ENCODE assay signal across 9 mouse cellular contexts in the genomic region with DNA sequence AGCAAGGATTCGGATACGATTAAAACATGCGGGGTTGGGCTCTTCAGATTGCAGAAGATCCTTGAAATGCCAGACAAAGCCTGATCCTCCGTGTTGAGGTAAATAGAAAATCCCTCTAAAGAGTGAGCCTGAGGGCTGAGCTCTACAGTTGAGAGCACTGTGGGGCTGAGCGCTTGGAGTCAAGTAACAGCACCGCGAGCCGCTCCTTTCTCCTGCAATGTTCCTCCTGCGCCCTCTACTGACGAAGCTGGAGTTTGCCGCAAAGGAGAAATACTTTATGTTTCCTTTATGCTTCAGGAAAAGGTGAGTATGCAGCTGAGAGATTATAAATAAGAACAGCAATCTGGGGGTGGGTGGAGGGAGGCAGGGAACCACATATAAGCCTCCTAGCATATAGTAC. TPM values are rescaled to one million over a fixed set of nuclear protein-coding genes. Genes with fewer than 3 reads are reported as not detected.
DNase-seq lines count a peak whose midpoint lies in the region; ATAC-seq lines count a peak whose summit lies in the region.
"Had no signal": no experiment of that assay in that cellular context is flagged by ENCODE, and none has a peak within 500 bp of the region (broad histone marks: within the 10 kb centered on the region; RNA-seq: fewer than 3 reads in every experiment).

No protein-coding gene starts in this region.

- peak; percentile 74; the same call in 1 of the 2 replicates for ATAC-seq in kidney, embryonic 15.5 days (replicated peaks; ENCODE audit: low FRiP score)
- ATAC-seq in limb, embryonic 13.5 days (ENCODE audit: low FRiP score, low read depth) = peak; percentile 80; the same call in 1 of the 2 replicates
- peak; percentile 74; the same call in 1 of the 2 replicates for ATAC-seq in neural tube, embryonic 12.5 days (ENCODE audit: low FRiP score, low read depth)

- 17% methylated on average over 11 of the region's 11 CpGs for WGBS in kidney, embryonic 15.5 days
- WGBS in limb, embryonic 13.5 days = 17% methylated on average over 11 of the region's 11 CpGs
- 21% methylated on average over 11 of the region's 11 CpGs for WGBS in neural tube, embryonic 12.5 days

- no peaks in the 10 kb centered on the region for H3K9me3 ChIP-seq in kidney, embryonic 15.5 days (replicated peaks)
- no peaks in the 10 kb centered on the region for H3K9me3 ChIP-seq in limb, embryonic 13.5 days
- no peaks in the 10 kb centered on the region for H3K9me3 ChIP-seq in neural tube, embryonic 12.5 days

- H3K27me3 ChIP-seq in kidney, embryonic 15.5 days = no peaks in the 10 kb centered on the region
- peaks cover 5% of the 10 kb centered on the region; the same call in 1 of the 2 replicates for H3K27me3 ChIP-seq in limb, embryonic 13.5 days
- H3K27me3 ChIP-seq in neural tube, embryonic 12.5 days (replicated peaks) = no peaks in the 10 kb centered on the region

- no peak overlapping the region for H3K27ac ChIP-seq in kidney, embryonic 15.5 days
- H3K27ac ChIP-seq in limb, embryonic 13.5 days = no peak overlapping the region
- H3K27ac ChIP-seq in neural tube, embryonic 12.5 days = no peak overlapping the region

- H3K4me1 ChIP-seq in kidney, embryonic 15.5 days = no peaks in the 10 kb centered on the region
- no peaks in the 10 kb centered on the region for H3K4me1 ChIP-seq in limb, embryonic 13.5 days
- no peaks in the 10 kb centered on the region for H3K4me1 ChIP-seq in neural tube, embryonic 12.5 days

- H3K4me3 ChIP-seq in kidney, embryonic 15.5 days (replicated peaks) = no peak overlapping the region
- no peak overlapping the region for H3K4me3 ChIP-seq in limb, embryonic 13.5 days
- H3K4me3 ChIP-seq in neural tube, embryonic 12.5 days = no peak overlapping the region

- H3K9ac ChIP-seq in kidney, embryonic 15.5 days = no peak overlapping the region
- no peak overlapping the region for H3K9ac ChIP-seq in limb, embryonic 13.5 days
- no peak overlapping the region for H3K9ac ChIP-seq in neural tube, embryonic 12.5 days

- DNase-seq in A20 (ENCODE audit: low read depth, low spot score) = peak; percentile 50
- DNase-seq in adrenal gland, adult 18-20 months (ENCODE audit: low spot score in 2 of 2) = peak; percentile 73 to 75
- DNase-seq in embryo, embryonic 10 days (ENCODE audit: low spot score) = peak; percentile 88
- peak; percentile 36 to 52 for DNase-seq in gastrocnemius, postnatal 36 days
- peak; percentile 82 for DNase-seq in testis, postnatal 10 days (ENCODE audit: low spot score)

- no peaks in the 10 kb centered on the region for H3K36me3 ChIP-seq in kidney, embryonic 15.5 days
- no peaks in the 10 kb centered on the region for H3K36me3 ChIP-seq in limb, embryonic 13.5 days
- no peaks in the 10 kb centered on the region for H3K36me3 ChIP-seq in neural tube, embryonic 12.5 days

- intact Hi-C loops in gastrocnemius, postnatal 36 days (cut with DNase I) = loop anchor here (5.0 kb wide), 2 partner anchors 1100 to 1120 kb away; no protein-coding TSS in a partner anchor

- H3K4me2 ChIP-seq in kidney, embryonic 15.5 days = no peak overlapping the region
- no peak overlapping the region for H3K4me2 ChIP-seq in limb, embryonic 13.5 days (replicated peaks)
- no peak overlapping the region for H3K4me2 ChIP-seq in neural tube, embryonic 12.5 days (replicated peaks)

RNA-seq across cellular contexts. Expression of a gene that starts 47.4 kb away (rescaled TPM):
- total RNA-seq in adrenal gland, adult 18-20 months (2021) = 100 to 1,000 TPM; 116 to 128 TPM
- 10 to 100 TPM; 54.0 to 57.9 TPM for total RNA-seq in gastrocnemius, postnatal 36 days (2021)
- 173 and 175 TPM in 2 replicates for polyA plus RNA-seq in kidney, embryonic 15.5 days (2015; fragmentation: Nextera tagmentation; extraction: Ambion mirVana)
- polyA plus RNA-seq in limb, embryonic 13.5 days (2015; fragmentation: Nextera tagmentation; extraction: Ambion mirVana) = 122 and 128 TPM in 2 replicates
- polyA plus RNA-seq in neural tube, embryonic 12.5 days (2016; fragmentation: Nextera tagmentation; extraction: Ambion mirVana) = 100 and 110 TPM in 2 replicates

RNA-seq across cellular contexts. Expression of a gene that starts 50.9 kb away (rescaled TPM):
- total RNA-seq in adrenal gland, adult 18-20 months (2021) = not detected
- total RNA-seq in gastrocnemius, postnatal 36 days (2021) = not detected
- polyA plus RNA-seq in kidney, embryonic 15.5 days (2015; fragmentation: Nextera tagmentation; extraction: Ambion mirVana) = not detected in 2 replicates
- polyA plus RNA-seq in limb, embryonic 13.5 days (2015; fragmentation: Nextera tagmentation; extraction: Ambion mirVana) = not detected in 2 replicates
- not detected in 2 replicates for polyA plus RNA-seq in neural tube, embryonic 12.5 days (2016; fragmentation: Nextera tagmentation; extraction: Ambion mirVana)
- polyA plus RNA-seq: gonadal fat pad, adult 2 months had no signal
